Mouse (Mus musculus) E14TG2a.4 (cell line): ENCODE measurements around the gene Srgap2.

Source experiments
- H3K27me3 ChIP-seq: 2 replicates; pipeline ENCODE4 v1.6.1; 2014; ENCODE audit warnings: low read length, control low read depth; ENCODE audit not compliant: insufficient read depth
- H3K36me3 ChIP-seq: 2 replicates; pipeline ENCODE4 v1.6.1; 2014; ENCODE audit warnings: low read length, control low read depth; ENCODE audit not compliant: insufficient read depth
- H3K4me1 ChIP-seq: replicated peaks from 2 replicates; pipeline ENCODE4 v1.6.1; 2014; ENCODE audit warnings: low read depth, low read length, control low read depth
- H3K4me3 ChIP-seq: replicated peaks from 2 replicates; pipeline ENCODE4 v1.5.1; 2014; ENCODE audit warnings: mild to moderate bottlenecking, low read length
- H3K9me3 ChIP-seq: 2 replicates; pipeline ENCODE4 v1.6.1; 2014; ENCODE audit warnings: low read length, control low read depth
- CTCF ChIP-seq: conservative IDR thresholded peaks from 2 replicates; pipeline ENCODE4 v1.5.1; 2014; ENCODE audit warnings: low read length
- NANOG ChIP-seq: IDR thresholded peaks from 2 replicates; pipeline ENCODE4 v1.6.1; 2014; ENCODE audit warnings: borderline replicate concordance, low read length, mixed read lengths
- POU5F1 ChIP-seq: IDR thresholded peaks from 2 replicates; pipeline ENCODE4 v1.6.1; 2014; ENCODE audit warnings: low read length, borderline replicate concordance

Gene Srgap2

GRCm38 (mm10) chr1:131280280-131280679 is 246.9 kb downstream of the Srgap2 start:
- TF ChIP-seq POU5F1 (no peak), CTCF (no peak)
- Histone ChIP-seq H3K27me3 (peaks cover 34% of the 10 kb centered on the region), H3K4me3 (no peak overlapping the region), H3K4me1 (peaks cover 36% of the 10 kb centered on the region), H3K9me3 (no peaks in the 10 kb centered on the region), H3K36me3 (0 out of 2 replicates have a peak, but pooled peaks cover 2% of the 10 kb centered on the region)

DNA sequence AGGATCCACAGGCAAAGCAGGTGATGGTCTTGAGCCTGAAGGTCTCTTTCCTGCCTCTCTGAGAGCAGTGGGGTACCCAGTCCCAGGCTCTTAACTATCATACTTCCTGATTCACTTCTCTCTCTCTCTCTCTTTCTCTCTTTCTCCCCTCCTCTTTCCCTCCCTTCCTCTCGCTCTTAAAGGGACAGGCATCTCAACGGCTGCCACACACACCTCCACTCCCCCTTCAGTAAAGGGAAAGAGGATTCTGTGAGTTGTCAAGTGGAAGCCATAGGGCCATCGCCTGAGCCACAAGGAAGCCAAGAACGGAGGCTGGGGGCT is 247.7 kb downstream of the Srgap2 start, which contains the start of gene Ikbke:
Gene Ikbke, minus strand, starts transcription at position 151 of the 321 bp plus-strand sequence.
- H3K4me1 ChIP-seq: peaks cover 45% of the 10 kb centered on the region
- H3K27me3 ChIP-seq: peaks cover 42% of the 10 kb centered on the region
- H3K4me3 ChIP-seq: no peak within 1 kb of the TSS
- no peaks in the 10 kb centered on the region for H3K9me3 ChIP-seq
- TF ChIP-seq CTCF (no peak), NANOG (no peak), POU5F1 (no peak)
- H3K36me3 ChIP-seq: no peaks in the 10 kb centered on the region

GRCm38 (mm10) chr1:131278606-131279455 is 248.3 kb downstream of the Srgap2 start:
- H3K9me3 ChIP-seq: no peaks in the 10 kb centered on the region
- H3K27me3 ChIP-seq: peaks cover 45% of the 10 kb centered on the region
- H3K4me1 ChIP-seq: peaks cover 47% of the 10 kb centered on the region
- no peaks in the 10 kb centered on the region for H3K36me3 ChIP-seq
- TF ChIP-seq NANOG (no peak), CTCF (no peak), POU5F1 (no peak)
- no peak overlapping the region for H3K4me3 ChIP-seq

DNA sequence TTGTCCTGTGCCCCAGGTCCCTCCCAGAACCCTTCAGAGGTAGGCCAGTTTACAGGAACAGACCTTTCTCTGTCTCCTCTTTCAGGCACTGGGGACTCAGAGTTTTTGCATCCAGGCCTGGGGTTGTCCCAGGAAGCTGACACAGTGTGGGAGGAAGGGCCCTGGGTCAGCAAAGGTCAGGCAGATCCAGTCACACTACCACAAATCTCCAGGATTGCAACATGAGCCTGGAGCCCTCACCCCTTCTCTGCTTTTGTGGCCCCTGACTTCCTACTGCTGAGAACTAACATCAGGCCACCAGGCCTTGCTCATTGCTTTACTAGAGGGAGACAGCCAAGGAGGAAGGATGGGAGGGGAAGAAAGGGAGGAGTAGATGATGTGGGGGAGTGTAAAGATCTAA is 250.3 kb downstream of the Srgap2 start:
- Histone ChIP-seq H3K4me3 (no peak overlapping the region), H3K36me3 (no peaks in the 10 kb centered on the region), H3K9me3 (no peaks in the 10 kb centered on the region), H3K27me3 (peaks cover 61% of the 10 kb centered on the region), H3K4me1 (peaks cover 48% of the 10 kb centered on the region)
- no peak for TF ChIP-seq CTCF
- TF ChIP-seq POU5F1: no peak
- no peak for TF ChIP-seq NANOG

DNA sequence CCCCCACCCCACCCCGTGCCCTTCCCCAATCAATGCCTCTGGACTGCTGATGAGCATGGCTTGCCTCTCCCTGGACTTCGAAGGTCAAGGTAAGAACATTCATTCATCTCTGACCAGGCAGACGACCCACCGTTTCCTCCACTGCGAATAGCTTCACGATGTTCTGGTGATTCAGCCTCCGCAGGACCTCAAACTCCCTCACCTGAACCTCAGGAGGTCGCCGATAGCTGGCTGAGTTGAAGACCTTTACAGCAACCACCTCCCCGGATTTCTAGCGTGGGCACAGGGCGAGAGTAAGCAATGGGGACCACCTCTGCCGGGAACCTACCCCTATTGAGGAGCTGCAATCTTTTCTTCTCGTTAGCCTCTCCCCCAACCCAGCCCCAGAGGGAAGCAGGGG is 251.6 kb downstream of the Srgap2 start:
- H3K4me1 ChIP-seq: peaks cover 48% of the 10 kb centered on the region
- no peak overlapping the region for H3K4me3 ChIP-seq
- no peaks in the 10 kb centered on the region for H3K9me3 ChIP-seq
- H3K36me3 ChIP-seq: no peaks in the 10 kb centered on the region
- TF ChIP-seq NANOG: no peak
- H3K27me3 ChIP-seq: peaks cover 74% of the 10 kb centered on the region

DNA sequence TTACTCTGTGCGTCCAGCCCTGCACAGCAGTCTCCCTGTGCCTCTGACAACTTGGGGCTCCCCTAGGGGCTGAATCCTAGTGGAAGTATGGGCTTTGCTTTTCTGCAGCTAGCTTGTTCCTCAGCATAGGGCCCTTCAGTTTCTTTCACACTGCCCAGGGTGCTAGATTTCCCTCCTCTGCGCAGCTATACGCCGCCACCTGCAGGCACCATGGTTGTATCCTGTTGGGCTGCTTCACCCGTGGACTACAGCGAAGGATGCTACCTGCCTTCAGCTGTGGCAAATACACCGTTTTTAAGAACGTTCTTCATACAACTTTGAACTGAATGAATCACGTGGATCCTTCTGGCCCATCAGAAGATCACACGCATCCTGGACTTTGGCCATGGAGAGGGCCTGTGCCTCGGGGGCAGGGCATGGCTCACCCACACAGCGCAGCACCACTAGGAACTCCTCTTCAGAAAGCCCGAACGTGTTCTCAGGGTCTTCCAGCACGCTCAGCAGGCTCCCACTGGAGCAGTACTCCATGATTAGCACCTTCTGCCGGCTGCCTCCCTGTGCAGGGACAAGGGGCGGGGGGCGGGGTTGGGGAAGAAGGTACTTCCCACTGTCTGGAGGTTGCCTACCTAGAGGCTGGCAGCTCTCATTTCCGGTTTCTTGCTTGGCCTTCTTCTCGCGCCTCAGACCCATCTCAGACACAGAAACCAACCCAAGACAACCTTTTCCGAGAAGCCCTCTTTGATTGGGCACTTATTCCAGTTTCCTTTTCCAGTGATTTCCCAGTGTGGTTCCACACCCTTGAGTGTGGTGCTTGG is 252.2 kb downstream of the Srgap2 start:
- peak overlapping the region; percentile 39 for H3K4me3 ChIP-seq
- no peaks in the 10 kb centered on the region for H3K36me3 ChIP-seq
- no peak for TF ChIP-seq NANOG
- no peak for TF ChIP-seq CTCF
- no peak for TF ChIP-seq POU5F1
- peaks cover 44% of the 10 kb centered on the region for H3K4me1 ChIP-seq
- H3K27me3 ChIP-seq: peaks cover 75% of the 10 kb centered on the region
- H3K9me3 ChIP-seq: no peaks in the 10 kb centered on the region

DNA sequence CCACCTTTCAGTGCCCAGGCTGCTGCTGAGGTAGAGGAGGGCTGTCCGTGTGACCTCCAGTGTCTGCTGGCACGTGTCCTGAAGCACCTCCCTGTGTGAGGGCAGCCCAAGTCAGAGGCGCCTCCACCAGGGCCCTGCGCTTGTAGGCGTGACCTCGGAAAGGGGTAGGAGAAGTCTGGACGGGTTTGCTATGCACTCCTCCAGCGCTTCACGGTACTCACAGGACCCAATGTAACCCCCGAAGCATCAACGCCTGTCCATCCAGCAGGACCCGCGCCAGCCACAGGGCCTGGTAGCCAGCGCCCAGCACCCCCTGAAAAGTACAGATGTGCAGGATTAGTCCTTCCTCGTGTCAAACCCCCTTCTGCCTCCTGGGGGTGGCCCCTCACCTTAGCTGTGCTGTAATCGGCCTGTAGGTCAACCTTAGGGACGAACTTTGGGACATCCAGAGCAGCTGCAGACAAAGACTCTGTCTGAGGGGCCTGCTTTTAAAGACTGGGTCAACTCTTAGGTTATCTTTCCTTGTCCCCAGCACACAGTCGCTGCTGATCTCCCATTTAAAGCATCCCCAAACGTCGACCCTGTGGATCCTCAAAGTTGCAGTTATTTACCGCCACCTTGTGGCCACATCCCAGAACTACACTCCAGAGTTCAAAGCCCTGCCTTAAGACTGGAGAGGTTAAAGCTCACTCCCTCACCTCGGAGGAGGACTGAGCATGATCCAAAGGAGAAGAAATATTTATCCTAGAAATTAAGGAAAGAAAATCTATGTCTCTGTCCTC is 257.2 kb downstream of the Srgap2 start:
- peak overlapping the region; percentile 35; the same call in 1 of the 2 replicates for H3K4me3 ChIP-seq
- H3K27me3 ChIP-seq: peaks cover 76% of the 10 kb centered on the region
- H3K4me1 ChIP-seq: peaks cover 23% of the 10 kb centered on the region
- H3K36me3 ChIP-seq: no peaks in the 10 kb centered on the region
- no peak for TF ChIP-seq NANOG
- TF ChIP-seq POU5F1: no peak
- TF ChIP-seq CTCF: peak; percentile 96
- no peaks in the 10 kb centered on the region for H3K9me3 ChIP-seq

DNA sequence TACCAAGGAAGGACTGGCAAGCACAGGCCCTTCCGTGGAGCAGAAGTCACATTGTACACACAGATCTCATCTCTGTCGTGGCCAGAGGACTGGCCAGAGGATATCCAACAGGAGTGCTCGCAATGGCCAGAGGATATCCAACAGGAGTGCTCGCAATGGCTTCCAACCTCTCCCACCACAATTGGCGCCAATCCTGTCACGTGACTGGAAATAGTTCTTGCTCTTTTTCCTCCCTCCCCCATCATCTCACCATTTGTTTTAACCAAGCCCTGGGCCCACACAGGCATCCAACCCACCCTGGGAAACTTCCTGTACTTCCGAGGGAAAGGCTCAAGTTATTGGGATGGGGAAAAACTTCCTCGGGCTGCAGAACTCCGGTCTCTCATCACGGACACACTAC is 258.4 kb downstream of the Srgap2 start:
- H3K4me1 ChIP-seq: peaks cover 20% of the 10 kb centered on the region
- H3K27me3 ChIP-seq: peaks cover 67% of the 10 kb centered on the region
- no peaks in the 10 kb centered on the region for H3K9me3 ChIP-seq
- peak overlapping the region; percentile 10; the same call in 1 of the 2 replicates for H3K4me3 ChIP-seq
- no peaks in the 10 kb centered on the region for H3K36me3 ChIP-seq
- no peak for TF ChIP-seq CTCF
- TF ChIP-seq POU5F1: no peak
- TF ChIP-seq NANOG: no peak
